Mouse (Mus musculus) gastrocnemius, adult 2 months (tissue): ENCODE data around the gene Ppfia2. TPM values are rescaled to one million over a fixed set of nuclear protein-coding genes. Genes with fewer than 3 reads are reported as not detected.

Experiments
- DNase-seq: peaks from one replicate; pipeline ENCODE4 v3.0.0; 2022
- H3K27ac ChIP-seq: fragments of 200-600 bp; 2 replicates; pipeline ENCODE4 v1.8.1; 2022; ENCODE audit warnings: mild to moderate bottlenecking
- H3K4me3 ChIP-seq: fragments of 200-600 bp; 2 replicates; pipeline ENCODE4 v1.8.1; 2022; ENCODE audit warnings: mild to moderate bottlenecking, moderate library complexity
- CTCF ChIP-seq: fragments of 200-600 bp; IDR thresholded peaks from 2 replicates; pipeline ENCODE4 v1.8.1; 2022; ENCODE audit warnings: antibody characterized with exemption, mild to moderate bottlenecking, moderate library complexity
- intact Hi-C: fragments of 180-260 bp; cut with DNase I; formaldehyde crosslinking; loops from one replicate; pipeline ENCODE4 v1.15.1; 2025
- total RNA-seq, 2 experiments: library from RNA; stranded (reverse); gene quantifications; 2 replicates each; pipeline ENCODE4 v1.2.3; 2021

Ppfia2 gene
- total RNA-seq, 2 experiments from 2014 or later: 0.10 to 0.25 TPM

GRCm38 (mm10) chr10:106609177-106609981 lies 139.2 kb downstream of the Ppfia2 start:
- H3K4me3 ChIP-seq: no peak overlapping the region
- no peak overlapping the region for H3K27ac ChIP-seq
- peak; percentile 49 for TF ChIP-seq CTCF
- intact Hi-C loops: no loop called here
- no peak for DNase-seq

DNA sequence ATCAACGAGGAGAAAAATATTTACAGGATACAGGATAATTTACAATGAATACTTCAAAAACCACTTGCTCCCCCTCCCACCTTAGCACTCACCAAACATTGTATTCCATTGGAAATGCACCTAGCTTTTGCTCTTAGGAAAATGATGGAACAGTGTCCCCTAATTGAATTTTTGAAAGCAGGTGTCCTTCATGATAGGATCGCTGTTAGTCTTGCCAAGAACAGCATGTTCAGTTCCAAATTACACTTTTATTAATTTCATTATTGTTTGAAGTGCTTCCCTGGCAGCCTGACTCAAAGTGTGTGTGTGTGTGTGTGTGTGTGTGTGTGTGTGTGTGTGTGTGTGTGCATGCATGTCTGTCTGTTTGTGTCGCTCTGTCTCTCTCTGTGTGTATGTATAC lies 140.1 kb downstream of the Ppfia2 start:
- Histone ChIP-seq H3K4me3 (no peak overlapping the region), H3K27ac (no peak overlapping the region)
- intact Hi-C loops: no loop called here
- TF ChIP-seq CTCF: no peak
- DNase-seq: no peak

DNA sequence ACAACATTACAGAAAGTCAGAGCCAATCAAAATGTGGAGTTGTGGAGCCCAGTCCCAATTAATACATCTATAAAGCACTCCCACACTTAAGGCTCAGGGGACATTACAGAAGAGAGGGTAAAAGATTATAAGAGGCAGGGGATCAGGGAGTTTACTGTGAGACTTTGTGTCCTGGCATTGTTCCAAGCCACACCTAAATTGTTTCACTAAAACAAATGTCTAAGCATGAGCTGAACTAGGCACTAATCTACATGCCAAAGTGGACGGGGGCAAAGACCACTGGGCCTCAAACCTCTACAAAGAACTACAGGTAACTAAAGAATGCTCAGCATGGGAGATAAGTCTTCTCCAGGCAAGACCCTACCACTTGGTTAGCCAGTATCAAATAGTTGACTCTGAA lies 148.1 kb downstream of the Ppfia2 start:
- intact Hi-C loops: no loop called here
- no peak overlapping the region for H3K4me3 ChIP-seq
- TF ChIP-seq CTCF: no peak
- no peak for DNase-seq
- no peak overlapping the region for H3K27ac ChIP-seq

- H3K4me3 ChIP-seq: no peak overlapping the region
- intact Hi-C loops: no loop called here
- TF ChIP-seq CTCF: no peak
- DNase-seq: no peak
- H3K27ac ChIP-seq: no peak overlapping the region
Measured at GRCm38 (mm10) chr10:106620952-106621351, 150.8 kb downstream of the Ppfia2 start.

GRCm38 (mm10) chr10:106623342-106623741 lies 153.2 kb downstream of the Ppfia2 start:
- no peak for DNase-seq
- no peak overlapping the region for H3K27ac ChIP-seq
- H3K4me3 ChIP-seq: no peak overlapping the region
- intact Hi-C loops: no loop called here
- TF ChIP-seq CTCF: no peak

DNA sequence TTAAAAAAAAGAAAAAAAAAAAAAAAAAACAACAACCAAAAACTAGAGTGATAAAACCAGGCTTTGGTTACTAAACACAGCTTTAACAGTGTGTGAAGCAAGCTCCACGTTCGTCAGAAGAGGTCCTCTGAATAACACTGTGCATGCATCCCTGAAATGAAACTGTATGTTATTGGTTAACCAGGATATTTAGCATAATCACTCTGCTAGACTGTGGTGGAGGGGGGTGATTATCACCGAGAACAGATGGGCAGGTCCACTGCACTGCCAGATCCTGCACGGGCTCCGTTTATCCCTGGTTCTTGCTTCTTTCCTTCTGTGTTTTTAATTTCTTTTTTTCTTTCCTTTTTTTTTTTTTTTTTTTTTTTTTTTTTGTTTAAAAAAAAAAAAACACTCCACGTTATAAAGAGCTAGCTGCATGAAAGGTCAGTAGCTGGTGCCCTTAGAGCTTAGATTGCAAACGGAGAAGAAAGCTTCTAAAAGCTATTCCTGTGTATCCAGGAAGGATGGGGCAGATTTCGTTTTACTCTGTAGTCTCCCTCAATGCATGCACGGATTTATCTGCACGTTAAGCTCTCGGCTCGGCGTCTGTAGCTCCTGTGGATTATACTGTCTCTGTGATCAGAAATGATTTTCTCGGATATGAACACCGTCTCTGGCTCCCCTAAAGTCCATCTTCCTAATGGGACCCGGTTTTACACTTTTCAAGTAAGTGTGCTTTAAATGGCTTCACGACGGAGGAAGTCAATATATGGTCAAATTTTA lies 162.2 kb downstream of the Ppfia2 start:
- no peak for DNase-seq
- intact Hi-C loops: no loop called here
- H3K27ac ChIP-seq: no peak overlapping the region
- peak overlapping the region; percentile 58 for H3K4me3 ChIP-seq
- TF ChIP-seq CTCF: no peak

GRCm38 (mm10) chr10:106633898-106634297 lies 163.8 kb downstream of the Ppfia2 start:
- intact Hi-C loops: no loop called here
- DNase-seq: no peak
- Histone ChIP-seq H3K4me3 (no peak overlapping the region), H3K27ac (no peak overlapping the region)
- TF ChIP-seq CTCF: no peak

DNA sequence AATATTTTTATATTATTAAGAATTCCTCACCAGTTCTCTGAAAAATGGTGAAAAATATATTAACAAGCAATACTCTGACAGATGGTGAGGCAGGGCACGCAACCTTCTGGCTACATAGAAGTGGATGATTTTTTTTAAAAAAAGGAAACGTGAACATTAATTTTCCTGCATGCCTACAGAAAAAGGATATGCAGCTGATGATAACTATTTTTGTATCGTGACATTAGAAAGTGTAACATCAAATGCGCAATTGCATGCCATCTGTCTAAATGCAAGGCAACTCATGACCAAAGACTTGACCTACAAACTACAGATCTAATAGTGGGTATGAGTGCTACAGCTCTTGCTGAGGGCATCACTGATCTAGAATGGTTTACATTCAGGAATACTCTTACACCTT lies 182.1 kb downstream of the Ppfia2 start:
- no peak for TF ChIP-seq CTCF
- no peak overlapping the region for H3K27ac ChIP-seq
- intact Hi-C loops: no loop called here
- DNase-seq: no peak
- no peak overlapping the region for H3K4me3 ChIP-seq

- no peak overlapping the region for H3K4me3 ChIP-seq
- TF ChIP-seq CTCF: no peak
- intact Hi-C loops: no loop called here
- no peak for DNase-seq
- H3K27ac ChIP-seq: no peak overlapping the region
Measured at GRCm38 (mm10) chr10:106665221-106665620, 195.1 kb downstream of the Ppfia2 start.

DNA sequence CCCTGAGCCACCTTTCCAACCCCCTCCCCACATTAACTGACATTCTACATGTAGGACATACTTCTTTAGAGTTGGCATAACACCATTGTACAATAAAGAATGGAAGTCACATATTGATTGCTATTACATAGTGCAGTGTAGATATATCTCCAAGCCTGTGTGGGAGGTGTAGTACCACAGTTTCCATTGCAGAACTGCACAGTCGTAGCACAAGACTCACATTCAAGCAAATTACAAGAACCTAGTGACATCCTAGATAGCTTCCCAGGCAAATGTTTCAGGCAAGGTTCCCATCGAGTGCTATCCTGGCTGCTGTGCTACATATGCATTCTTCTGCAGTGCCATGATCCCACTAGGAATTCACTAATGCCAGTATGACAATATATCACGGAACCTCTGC lies 200.0 kb downstream of the Ppfia2 start:
- Histone ChIP-seq H3K4me3 (no peak overlapping the region), H3K27ac (no peak overlapping the region)
- intact Hi-C loops: no loop called here
- no peak for DNase-seq
- TF ChIP-seq CTCF: no peak

DNA sequence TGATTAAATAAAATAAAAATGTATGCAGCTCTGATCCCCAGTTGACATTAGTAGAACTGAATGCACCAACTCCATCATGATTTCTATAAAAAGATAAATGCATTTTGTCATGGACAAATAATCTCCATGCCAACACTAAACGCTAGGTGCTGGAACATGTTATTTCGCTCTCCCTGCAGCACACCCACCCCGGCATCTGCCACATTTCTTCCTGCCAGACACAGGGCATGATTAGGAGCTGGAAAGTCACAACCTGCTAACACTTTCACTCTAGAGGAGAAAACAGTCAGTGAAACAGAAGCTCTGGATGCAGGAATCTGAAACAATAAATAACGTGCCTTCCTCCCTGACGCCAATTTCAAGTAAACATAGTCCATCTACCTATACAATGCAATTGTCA lies 211.3 kb downstream of the Ppfia2 start:
- intact Hi-C loops: no loop called here
- no peak for DNase-seq
- TF ChIP-seq CTCF: no peak
- H3K27ac ChIP-seq: no peak overlapping the region
- no peak overlapping the region for H3K4me3 ChIP-seq

DNA sequence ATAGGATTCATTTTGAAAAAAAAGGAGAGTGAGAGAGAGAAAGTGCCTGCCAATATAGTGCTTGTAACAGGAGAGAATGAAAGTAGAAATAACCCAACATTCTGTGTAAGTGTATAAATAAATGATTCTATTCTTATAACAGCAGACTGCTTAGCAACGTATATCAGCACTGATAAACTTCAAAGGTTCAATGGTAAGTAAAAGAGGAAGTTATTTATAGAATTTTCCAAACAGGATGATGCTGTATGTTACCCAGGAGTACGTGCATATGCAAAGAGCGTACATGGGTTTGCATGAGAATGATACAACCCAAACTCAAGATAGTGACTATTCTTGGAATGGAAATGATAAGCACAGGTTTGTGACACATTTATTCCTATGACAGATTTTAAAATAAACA lies 215.4 kb downstream of the Ppfia2 start:
- intact Hi-C loops: no loop called here
- Histone ChIP-seq H3K27ac (no peak overlapping the region), H3K4me3 (no peak overlapping the region)
- no peak for DNase-seq
- TF ChIP-seq CTCF: no peak

- no peak overlapping the region for H3K4me3 ChIP-seq
- no peak for DNase-seq
- TF ChIP-seq CTCF: no peak
- no peak overlapping the region for H3K27ac ChIP-seq
- intact Hi-C loops: no loop called here
Measured at GRCm38 (mm10) chr10:106719936-106720335, 249.8 kb downstream of the Ppfia2 start.

DNA sequence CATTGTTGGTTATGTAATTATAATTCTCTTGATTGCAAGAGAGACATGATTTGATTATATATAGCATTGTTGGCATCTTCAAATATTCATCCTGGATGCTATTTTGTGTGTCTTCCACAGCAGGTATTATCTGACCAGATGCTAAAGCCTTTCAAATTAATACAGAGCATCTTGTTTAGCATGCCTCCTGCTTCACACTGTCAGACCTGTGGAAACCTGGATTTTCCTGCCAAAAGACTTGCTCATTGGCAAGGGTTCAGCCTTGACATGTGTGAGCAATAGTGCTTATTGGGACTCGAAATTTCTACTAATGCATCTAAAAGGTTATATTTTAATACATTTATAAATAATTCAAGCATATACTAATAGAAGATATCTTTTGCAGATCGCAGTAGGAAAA lies 262.1 kb downstream of the Ppfia2 start:
- no peak for TF ChIP-seq CTCF
- Histone ChIP-seq H3K4me3 (no peak overlapping the region), H3K27ac (no peak overlapping the region)
- intact Hi-C loops: no loop called here
- no peak for DNase-seq
